Mouse (Mus musculus) urinary bladder, postnatal 36 days (tissue): ENCODE measurements at regions not wholly inside any gene's neighbourhood (a gene's known extent, or its start where the extent isn't known, plus 50 kb on each side); places are given as distances from the start of the nearest gene placed in this dataset.
"Not testable (repeated sequence)": the region's sequence is repeated elsewhere in the genome, so short reads cannot be mapped to it uniquely, and the experiment has no call there.

ENCODE experiments used
- DNase-seq, 2 experiments: peaks; one replicate each; pipeline ENCODE4 v3.0.0; 2022; ENCODE audit warnings: low spot score in 2 of 2, mixed read lengths in 1 of 2

DNA sequence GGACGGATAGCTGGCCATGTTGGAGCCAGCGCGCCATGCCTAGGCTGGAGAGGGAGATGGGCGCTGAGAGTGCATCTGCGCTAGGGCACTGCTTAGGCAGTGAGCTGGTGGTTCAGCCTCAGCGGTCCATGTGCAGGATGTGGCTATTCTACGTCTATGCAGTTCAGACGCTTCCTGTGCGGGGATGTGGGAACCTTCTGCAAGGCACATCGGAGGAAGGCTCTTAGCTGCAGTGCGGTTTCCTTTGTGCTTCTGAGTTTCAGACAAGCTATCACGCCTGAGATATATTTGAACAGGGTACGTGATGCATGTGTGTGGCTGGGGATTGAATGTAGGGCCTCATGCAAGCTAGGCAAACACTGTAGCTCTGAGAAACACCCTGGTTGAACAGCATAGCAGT is 54.4 kb upstream of the Lrpprc start:
- DNase-seq = no peak

DNA sequence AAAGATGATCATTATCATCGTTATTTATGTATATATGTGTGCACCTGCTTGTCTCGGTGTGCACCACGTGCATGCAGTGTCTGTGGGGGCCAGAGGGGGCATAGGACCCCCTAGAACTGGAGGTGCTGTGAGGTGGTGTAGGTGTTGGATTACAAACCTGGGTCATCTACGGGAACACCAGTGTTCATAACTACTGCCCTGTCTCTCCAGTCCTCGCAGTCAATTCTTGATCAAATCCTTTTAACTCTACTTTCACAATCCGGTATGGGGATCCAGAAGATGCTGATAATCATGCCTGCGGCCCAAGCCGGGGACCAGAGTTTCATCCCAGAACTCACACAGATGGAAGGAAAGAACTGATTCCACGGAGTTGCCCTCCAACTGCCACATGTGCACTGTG is 55.6 kb upstream of the Lrpprc start:
- no peak for DNase-seq

DNA sequence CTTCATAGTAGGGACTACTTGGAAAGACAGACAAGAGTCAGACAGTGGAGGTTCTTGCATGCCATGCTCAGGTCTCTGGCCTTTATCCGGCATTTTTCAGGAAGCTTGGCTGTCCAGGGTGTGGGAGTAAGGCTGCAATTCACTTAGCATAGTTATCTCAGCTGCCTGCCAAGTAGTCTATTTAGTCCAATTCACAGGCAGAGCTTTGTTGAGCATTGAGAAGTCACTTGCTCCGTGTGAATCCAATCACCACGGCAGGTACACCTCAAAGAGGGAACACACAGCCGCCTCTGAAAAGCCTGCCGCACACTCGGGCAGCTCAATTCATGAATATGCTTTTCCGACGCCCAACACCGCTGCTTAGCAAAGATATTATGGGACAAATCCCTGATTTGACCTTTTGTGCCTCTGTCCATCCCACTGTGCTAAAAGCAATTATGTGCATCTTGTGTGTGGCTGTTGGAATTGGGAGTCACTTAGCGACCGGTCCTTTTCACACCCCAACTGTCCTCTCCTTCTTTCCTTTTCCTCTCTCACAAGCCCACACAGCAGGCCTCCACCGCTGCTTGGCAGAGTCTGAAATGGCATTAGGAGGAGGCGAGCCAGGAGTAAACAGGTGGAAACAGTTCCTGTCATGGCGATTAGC is 57.9 kb upstream of the Lrpprc start:
- DNase-seq = no peak

DNA sequence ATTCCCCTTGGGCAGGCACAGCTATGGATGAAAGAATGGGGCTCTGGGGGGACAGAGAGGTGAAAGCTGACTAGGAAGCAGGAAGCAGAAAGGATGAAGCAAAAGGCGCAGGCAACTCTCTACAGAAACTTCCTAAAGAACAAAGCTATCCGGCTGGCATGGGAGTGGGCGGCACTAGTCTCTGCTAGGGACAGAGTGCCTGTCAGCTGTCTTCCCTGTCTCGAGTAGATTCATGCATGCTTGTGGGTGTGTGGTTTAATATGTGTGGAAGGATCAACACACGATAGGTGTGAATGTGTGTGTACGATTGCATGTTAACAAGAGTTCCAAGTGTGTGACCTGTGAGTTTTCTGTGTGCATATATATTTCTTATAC is 58.4 kb upstream of the Lrpprc start:
- DNase-seq = no peak

DNA sequence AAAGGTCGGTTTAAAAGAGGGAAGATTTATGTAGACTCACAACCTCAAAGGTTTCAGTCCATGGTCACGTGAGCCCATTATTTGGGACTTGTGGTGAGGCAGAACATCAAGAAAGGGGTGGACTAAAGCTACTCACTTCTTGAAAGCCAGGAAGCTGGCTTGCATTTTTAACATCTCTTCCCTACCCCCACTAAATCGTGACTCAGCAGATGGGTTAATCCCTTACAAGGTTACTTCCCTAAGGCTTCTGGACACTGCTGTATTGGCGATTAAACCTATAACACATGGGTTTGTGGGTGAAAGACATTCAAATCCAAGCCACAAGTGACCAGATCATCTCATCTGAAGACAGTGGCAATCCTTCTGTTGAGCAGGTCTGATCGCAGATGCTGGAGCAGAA is 59.9 kb upstream of the Lrpprc start:
- DNase-seq = no peak

DNA sequence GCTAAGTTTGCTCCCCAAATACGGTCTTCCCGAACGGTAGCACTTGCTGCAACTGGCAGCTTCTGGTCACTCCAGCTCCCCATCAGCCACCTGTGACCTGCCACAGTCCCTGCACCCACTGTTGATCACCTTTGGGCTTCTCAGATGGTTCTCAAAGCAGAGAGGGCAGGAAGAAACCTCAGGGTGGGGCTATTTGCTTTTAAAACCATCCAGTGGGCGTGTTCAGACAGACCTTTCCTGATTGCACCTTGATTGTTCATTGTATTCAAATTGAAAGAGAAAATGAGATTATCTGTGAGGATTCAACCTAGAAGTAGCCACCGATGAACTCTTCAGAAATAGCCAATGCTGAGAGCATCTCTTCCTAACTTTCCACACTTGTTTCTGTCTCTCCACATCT is 60.3 kb upstream of the Lrpprc start:
- no peak for DNase-seq

DNA sequence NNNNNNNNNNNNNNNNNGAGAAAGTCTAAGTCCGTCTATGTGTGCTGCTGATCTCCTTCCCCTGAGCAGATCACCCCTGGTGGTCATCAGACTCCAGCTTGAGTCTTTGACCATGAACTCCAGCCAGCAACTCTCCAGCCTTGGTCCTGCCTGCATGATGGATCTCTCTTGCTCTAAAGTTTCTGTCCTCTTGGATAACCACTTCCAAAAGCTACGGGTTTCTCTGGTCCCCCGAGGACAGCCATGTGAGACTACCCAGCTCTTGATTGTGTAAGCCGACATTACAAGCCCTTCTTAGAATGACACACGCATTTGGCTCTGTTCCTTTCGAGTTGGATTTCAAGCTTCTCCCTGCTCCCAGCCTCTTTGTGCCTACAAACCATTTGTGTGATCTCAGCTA is 66.4 kb upstream of the Lrpprc start:
- DNase-seq = peak in 1 of 2 experiments; percentile 40

DNA sequence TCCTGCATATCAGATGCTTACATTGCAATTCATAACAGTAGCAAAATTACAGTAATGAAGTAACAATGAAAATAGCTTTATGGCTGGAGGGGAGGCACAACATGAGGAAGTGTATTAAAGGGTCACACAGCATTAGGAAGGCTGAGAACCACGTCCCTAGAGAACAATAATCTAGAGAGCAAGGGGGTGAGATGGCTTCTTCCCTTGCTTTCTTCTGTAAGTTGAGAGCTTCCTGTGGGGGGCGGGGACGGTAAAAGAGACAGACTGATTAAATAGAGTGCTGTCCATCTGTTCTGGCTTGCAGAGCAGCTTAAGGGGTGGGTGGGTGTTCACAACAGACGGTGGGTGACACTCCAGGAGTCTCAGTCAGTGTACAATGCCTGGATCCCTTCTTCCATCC is 68.2 kb upstream of the Lrpprc start:
- no peak for DNase-seq

DNA sequence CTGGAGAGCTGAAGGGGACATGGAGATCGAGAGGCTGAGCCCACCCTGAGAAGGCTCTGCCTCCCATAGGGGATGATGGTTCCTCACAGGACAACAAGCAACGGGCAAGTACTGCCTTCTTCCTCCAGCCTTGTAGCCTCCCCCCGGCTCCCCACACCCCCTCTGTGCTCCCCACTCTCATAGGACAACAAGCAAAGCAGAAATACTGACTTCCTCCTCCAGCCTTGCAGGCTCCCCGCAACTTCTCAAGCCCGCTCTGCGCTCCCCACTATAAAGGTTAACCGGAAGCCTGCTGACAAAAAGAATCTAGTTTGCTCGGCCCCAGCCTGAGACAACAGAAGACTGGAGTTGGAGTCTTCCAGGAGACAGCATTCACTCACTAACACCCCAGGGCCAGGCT is 69.3 kb upstream of the Lrpprc start:
- no peak for DNase-seq

DNA sequence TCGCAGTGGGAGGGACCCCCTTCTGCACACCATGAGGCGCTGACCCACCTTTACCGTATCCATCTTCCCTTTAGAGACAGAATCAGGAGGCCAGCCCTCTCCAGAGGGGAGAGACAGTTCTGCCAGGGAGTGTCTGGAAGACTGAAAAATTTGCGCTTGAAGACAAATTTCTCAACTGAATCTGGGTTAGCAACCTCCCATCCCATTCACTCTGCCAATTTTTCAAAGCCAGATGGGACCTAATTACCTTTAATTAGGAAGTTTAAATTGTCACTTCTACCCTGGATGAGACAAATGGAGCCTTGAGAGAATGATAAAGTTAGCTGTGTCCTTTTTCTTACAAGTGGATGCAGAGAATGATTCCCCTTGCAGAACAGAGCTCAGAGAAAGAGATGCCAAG is 70.2 kb upstream of the Lrpprc start:
- DNase-seq = no peak

DNA sequence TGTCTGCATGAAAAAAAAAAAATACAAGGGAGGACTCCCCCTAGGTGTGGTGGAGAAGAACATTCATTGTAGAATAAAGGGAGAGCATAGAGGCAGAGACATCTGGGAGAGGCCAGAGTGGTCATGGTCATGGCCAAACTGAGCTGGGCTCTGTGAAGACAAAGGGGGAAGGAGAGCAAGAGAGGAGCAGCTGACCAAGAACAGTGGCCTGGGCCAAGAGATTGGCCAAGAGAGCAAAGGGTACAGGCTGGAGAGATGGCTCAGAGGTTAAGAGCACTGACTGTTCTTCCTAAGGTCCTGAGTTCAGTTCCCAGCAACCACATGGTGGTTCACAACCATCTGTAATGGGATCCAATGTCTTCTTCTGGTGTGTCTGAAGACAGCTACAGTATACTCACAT is 73.6 kb upstream of the Lrpprc start:
- not testable (repeated sequence) for DNase-seq

DNA sequence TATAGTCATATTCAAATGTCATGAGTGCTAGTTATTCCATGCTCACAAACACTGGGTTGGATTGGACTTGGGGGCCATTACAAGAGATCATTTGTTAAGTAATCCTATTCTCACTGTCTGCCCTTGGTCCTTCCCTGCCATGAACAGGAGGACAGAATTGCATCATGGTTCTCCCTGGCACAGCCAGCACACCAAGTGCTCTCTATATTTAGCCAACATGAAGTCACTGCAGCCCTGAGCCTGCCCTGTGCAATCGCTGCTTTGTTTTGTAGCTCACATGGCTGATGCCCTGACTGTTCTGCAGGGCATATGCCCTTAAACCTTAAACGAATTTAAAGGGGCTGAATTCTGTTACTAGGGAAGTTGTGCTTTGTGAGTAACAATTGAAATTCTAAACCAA is 74.6 kb upstream of the Lrpprc start:
- DNase-seq = peak in 1 of 2 experiments; percentile 31

DNA sequence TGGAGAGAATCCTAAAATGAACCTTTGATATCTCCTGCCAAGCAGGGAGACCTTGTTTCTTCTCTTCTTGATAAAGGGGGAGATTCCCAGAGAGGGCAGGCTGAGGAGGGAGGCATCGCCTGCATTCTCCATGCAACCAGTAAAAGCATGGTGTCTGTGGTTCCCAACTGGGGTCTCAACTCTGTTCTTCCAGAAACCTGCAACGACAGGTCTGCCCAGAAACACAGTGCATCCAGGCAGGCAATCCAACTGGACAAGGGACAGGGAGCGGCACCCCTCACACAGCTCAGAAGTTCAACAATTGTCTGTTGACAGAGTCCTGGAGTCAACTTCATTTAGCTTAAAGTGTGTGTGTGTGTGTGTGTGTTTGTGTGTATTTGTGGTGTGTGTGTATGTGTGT is 75.0 kb upstream of the Lrpprc start:
- no peak for DNase-seq

DNA sequence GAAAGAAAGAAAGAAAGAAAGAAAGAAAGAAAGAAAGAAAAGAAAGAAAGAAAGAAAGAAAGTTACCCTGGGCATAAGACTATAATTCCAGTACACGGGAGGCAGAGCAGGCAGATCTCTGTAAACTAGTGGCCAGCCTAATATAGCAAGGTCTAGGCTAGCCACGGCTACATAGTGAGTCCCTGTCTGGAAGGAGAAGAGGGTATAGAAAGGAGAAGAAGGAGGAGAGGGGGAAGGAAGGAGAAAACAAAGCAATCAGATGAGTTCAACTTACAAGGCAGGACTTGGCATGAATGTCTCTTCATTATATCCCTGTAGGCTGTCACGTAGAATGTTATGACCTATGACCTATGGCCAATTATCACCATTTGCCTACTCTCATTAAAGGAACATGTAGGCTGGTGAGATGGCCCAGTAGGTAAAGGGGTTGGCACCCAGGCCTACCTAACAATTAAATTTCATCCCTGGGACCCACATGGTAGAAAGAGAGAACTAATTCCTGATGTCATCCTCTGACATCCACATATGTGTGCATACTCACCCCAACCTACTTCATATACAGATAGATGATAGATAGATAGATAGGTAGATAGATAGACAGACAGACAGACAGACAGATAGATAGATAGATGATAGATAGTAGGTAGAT is 78.6 kb upstream of the Lrpprc start:
- DNase-seq = no peak

DNA sequence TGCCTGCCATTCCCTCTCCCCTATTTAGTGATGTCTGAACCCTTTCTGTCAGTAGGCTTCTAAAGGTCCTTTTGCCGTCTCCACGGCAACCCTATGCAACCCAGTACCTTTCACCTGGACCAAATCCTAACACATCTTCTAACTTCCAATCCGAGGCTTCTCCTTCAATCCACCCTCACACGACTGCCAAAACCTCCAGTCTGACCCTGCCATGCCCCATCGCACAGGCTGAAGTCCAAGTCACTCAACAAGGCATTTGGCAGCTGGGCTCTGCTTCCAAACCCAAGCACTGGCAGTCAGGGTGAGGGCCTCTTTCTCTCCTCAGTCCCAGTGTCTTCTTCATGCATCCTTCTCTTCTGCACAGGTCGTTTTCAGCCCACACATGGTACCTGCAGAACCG is 83.0 kb upstream of the Lrpprc start:
- DNase-seq = peak in 1 of 2 experiments; percentile 38

DNA sequence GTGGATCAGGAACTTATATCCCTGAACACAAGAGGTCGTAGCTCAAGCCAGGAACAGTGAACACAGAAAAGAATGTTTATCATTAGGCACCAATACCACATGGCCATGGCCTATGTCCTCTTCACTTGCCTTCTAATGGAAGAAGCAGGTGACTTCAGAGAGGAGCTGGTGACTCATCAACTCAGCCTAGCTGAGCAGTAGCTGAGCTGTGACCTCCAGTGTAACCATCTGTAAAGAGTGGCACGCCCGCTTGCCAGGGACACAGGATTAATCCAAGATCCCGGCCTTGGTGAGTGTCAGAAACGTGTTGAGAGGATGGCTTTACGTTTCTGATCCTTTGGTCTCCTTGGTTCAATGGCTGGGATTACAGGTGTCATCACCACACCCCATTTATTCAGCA is 82.0 kb upstream of the Ppm1b start:
- no peak for DNase-seq

DNA sequence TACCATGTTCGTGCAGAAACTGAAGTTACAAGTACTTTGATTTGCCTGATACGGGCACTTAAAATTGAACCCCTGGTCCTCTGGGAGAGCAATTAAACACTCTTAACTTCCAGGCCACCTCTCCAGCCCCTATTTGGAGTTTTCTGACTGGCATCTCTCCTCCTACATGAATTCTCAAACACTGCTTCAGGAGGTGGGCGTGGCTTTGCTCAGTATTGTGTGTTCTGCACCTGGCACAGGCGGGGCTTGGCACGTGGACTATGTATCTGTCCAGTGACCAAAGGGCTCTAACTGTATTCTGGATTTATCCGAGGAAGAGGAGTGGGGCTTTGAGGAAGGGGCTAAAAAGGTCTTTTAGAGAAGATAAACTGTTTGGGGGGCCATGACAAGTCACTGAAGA is 81.5 kb upstream of the Ppm1b start:
- DNase-seq = no peak

DNA sequence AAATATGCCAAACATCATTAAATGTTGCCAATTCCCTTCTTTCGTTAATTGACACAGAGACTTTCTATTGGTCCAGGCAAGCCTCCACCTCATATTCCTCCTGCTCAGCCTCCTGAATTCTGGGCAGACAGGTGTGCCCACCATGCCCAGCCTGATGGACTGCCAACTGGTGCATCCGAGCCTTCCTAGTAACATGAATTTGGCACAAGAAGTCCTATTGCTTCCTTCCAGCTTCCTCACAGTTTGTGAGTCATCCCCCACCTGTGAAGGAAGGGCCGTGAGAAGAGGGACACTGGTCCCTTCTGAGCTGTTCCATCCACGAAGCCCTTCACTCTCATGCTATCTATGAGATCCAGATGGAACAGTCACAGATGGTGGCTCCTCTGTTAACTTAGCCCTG is 80.5 kb upstream of the Ppm1b start:
- DNase-seq = no peak

DNA sequence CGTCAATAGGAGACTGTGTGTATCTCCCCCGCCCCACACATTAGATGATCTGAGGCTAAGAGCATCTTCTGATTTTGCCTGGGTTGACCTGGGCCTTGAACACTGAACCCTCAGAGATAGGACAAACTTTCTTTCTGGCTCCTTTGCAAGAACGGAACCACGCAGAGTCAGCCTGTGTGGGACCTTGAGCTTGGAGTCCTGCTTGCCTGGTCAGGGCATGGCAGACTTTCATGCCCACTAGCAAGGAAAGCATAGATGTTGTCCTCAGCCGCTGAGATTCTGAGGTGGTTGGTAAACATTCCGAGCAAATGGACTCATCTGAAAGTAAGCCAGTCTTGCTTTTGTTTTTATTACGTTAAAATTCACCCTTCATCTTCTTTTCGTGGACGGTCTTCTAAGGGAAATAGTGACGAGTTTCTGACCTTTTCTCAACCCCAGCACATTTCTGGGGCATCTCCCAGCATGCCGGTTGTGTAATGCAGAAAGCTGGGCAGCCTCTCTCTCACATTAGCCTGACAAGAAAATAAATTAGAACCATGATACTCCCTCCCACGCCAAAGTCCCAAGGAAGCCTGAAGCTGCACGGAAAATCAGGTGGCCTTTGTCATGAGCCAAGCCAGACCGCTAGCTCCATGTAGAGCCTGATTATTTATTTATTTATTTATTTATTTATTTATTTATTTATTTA is 79.2 kb upstream of the Ppm1b start:
- peak in 1 of 2 experiments; percentile 48 for DNase-seq

DNA sequence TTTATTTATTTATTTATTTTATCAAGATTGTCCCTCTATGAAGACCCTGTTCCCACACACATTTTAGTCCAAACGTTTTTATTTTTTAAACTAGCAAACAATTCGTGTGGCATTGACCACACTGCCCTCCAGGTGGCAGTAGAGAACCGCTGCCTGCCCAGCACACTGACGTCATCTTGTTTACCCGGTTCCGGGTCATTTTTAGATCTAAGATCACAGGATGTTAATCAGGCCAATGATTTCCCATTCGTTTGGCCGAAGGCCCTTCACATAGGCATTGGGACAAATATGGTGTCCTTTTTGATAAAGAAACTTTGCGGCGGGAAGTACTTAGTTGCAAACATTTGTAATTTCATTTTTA is 78.7 kb upstream of the Ppm1b start:
- peak; percentile 50 to 69 for DNase-seq

DNA sequence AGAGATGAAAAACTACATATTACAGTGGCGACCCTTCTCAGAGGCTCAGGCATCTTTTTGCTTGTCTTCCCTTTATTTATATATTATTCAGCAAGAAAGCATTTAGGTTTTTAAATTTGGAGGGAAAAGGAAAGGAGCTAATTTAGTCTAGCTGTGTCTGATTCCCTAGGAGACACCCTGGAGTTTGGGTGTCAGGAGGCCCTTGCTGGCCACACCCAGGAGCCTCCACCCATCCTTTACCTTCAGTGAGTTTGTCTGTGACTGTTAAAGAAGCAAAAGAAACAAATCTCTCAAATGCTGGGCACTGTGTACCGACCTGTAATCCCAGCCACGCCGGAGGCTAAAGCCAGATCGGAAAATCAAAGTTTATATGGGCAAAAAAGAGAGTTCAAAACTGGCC is 78.2 kb upstream of the Ppm1b start:
- DNase-seq = no peak

DNA sequence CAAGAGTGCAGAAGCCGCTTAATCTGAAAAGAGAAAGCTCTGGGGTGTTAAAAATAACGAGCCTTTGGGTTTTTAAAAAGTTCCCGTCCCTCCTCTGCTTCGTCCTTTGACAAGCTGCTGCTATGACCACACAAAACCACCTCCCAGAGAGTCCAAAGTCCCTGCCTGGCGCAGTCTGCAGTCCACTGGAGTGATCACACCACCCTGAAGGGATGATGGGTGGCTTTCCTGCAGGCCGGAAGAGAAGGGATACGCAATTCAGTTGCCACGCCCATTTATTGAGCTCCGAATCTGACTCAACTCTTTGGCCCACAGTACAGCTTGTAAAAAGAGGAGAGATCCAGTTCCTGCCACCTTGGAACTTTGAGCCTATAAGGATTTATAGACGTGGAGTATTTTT is 77.4 kb upstream of the Ppm1b start:
- no peak for DNase-seq

DNA sequence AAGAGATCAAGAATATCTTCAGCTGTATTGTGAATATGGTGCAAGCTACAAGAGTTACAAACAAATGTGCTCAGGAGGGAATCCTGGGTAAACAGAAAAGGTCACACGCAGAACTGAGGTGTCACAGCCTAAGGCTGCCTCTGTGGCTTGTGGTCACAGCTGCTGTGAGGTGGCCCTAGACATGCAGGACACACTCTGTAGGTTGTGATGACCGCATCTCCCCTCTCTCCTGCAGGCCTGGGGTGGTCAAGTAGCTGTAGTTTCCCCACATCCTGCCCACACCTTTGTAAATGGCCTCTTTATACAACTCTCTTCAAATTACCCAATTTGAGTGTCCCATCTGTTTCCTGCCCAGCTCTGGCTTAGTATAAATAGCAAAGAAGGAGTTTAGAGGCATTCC is 75.6 kb upstream of the Ppm1b start:
- DNase-seq = no peak

DNA sequence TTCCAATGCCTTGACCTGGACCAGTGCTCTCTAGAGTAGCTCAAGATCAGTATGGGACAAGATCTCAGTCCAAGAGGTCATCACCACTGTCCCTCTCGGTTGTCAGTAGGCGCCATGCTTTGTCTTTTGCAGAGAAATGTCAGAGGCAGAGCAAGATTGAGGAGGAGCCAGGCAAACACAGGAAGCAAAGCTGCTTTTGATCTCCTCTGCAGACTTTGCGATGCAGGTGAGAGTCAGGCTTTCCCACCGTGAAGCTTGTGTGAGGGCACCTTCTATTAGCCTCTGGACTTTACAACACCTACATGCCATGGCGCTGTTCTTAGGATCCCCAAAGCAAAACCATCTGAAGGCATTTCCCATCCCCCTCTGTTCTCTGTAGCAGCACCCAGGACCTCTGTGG is 68.0 kb upstream of the Ppm1b start:
- no peak for DNase-seq
